Mouse (Mus musculus) small intestine, adult 2 months (tissue): ENCODE results near the gene Trex1. TPM values are rescaled to one million over a fixed set of nuclear protein-coding genes. Genes with fewer than 3 reads are reported as not detected.

Source experiments
- H3K27ac ChIP-seq: fragments of 200-500 bp; 2 replicates; pipeline ENCODE4 v1.5.1; 2012; ENCODE audit warnings: low read depth, low read length, control low read depth, inconsistent platforms; ENCODE audit not compliant: insufficient read depth
- H3K27me3 ChIP-seq: fragments of 200-500 bp; 2 replicates; pipeline ENCODE4 v1.6.1; 2012; ENCODE audit warnings: mild to moderate bottlenecking, moderate library complexity, low read length, inconsistent platforms; ENCODE audit not compliant: control insufficient read depth, insufficient read depth
- H3K36me3 ChIP-seq: fragments of 200-500 bp; 2 replicates; pipeline ENCODE4 v1.6.1; 2012; ENCODE audit warnings: mild to moderate bottlenecking, low read length, control low read depth, inconsistent platforms; ENCODE audit not compliant: control insufficient read depth, insufficient read depth
- H3K4me1 ChIP-seq: fragments of 200-500 bp; 2 replicates; pipeline ENCODE4 v1.6.1; 2012; ENCODE audit warnings: low read length, inconsistent platforms, mixed read lengths; ENCODE audit not compliant: control insufficient read depth, insufficient read depth, insufficient read length
- H3K4me3 ChIP-seq: fragments of 200-500 bp; 2 replicates; pipeline ENCODE4 v1.5.1; 2012; ENCODE audit warnings: low read depth, mild to moderate bottlenecking, control low read depth, inconsistent platforms, low read length, moderate library complexity
- CTCF ChIP-seq: fragments of 200-500 bp; IDR thresholded peaks from 2 replicates; pipeline ENCODE4 v1.5.1; 2012; ENCODE audit warnings: low read depth, mild to moderate bottlenecking, control low read depth, inconsistent platforms, low read length, moderate library complexity, mixed read lengths; ENCODE audit not compliant: insufficient replicate concordance, insufficient read length; ENCODE audit errors: extremely low read depth
- POLR2A ChIP-seq: fragments of 200-500 bp; IDR thresholded peaks from 2 replicates; pipeline ENCODE4 v1.6.1; 2012; ENCODE audit warnings: low read depth, mild to moderate bottlenecking, control low read depth, inconsistent platforms, low read length, moderate library complexity
- WGBS: fragments of 180-500 bp; shearing (Covaris S2); methylation state at CpG from one replicate; pipeline ENCODE4 v1.1.7; 2018; 5-methylcytosine and 5-hydroxymethylcytosine counted together
- polyA plus RNA-seq: library from polyadenylated mRNA; depleted of rRNA; stranded (reverse); fragments of >200 nt; gene quantifications from 2 replicates; pipeline ENCODE4 v1.2.3, GENCODE M21; 2012; rRNA removed

The Trex1 gene
- polyA plus RNA-seq, 1 experiment: 174 TPM

DNA sequence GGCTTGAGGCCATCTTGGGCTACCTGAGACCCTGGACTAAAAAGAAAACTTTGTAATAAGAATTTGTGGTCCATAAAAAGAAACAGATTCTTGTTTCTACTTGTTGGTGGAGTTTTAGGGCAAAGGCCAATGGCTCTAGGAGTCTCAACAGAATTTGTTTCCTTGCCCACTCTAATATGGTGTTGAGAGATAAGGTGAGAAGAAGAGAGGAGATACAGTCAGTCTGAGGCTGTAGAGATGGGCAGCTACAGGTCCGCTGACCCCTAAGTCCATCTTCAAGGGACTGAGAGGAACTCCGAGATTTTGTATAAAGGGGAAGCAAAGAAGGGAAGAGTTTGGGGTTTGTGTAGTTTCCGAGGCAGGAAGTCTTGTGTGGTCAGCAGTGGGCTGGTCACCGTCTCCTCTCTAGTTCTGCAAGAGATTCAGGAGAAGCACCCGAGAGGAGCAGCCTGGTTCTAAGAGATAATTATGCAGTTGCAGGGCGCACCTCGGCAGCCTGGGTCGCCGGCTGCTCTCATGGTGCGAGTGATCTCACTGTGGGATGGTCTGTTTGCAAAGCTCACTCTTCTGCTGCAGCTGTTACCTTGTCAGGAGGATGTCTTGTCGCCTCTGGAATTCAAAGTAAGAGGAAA lies 42.4 kb downstream of the Trex1 start:
- WGBS: 78% methylated on average over 11 of the region's 11 CpGs
- Histone ChIP-seq H3K4me1 (peaks cover 3% of the 10 kb centered on the region; the same call in 1 of the 2 replicates), H3K36me3 (peaks cover 15% of the 10 kb centered on the region), H3K27me3 (no peaks in the 10 kb centered on the region), H3K27ac (no peak overlapping the region), H3K4me3 (peak overlapping the region; percentile 27)
- TF ChIP-seq POLR2A (no peak), CTCF (no peak)

DNA sequence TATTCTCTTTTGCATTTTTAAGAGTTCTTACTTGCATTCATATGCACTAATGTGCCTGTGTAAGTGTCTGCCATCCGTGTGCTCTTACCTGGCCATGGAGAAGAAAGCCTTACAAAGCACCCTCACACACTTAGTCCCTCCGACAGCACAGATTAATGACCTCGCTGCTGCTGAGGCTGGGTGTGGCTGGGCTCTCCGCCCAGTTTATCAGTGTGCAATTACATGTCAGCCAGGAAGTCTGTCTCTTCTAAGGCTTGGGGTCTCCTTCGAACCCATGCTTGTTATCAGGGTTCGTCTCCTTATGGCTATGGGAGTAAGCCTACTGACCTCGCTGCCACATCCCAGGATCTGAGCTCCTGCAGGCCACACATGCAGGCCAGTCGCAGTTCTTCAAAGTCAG lies 44.1 kb downstream of the Trex1 start:
- H3K4me3 ChIP-seq: no peak overlapping the region
- TF ChIP-seq CTCF: no peak
- TF ChIP-seq POLR2A: no peak
- peaks cover 3% of the 10 kb centered on the region; the same call in 1 of the 2 replicates for H3K4me1 ChIP-seq
- H3K36me3 ChIP-seq: peaks cover 29% of the 10 kb centered on the region
- WGBS: 26% methylated on average over 8 of the region's 8 CpGs
- H3K27me3 ChIP-seq: no peaks in the 10 kb centered on the region
- no peak overlapping the region for H3K27ac ChIP-seq

DNA sequence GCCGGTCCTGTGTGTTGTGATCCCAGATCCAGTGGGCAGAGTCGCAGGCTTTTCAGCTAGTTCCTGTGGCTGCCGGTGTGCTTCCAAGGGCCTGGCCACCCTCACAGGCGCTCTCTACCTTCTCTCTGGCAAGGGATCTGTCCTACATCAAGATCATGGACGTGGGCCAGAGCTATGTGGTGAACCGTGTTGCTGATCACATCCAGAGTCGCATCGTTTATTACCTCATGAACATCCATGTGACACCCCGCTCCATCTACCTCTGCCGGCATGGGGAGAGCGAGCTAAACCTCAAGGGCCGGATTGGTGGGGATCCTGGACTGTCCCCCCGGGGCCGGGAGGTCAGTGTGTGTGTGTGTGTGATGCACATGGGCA lies 49.2 kb downstream of the Trex1 start:
- Histone ChIP-seq H3K36me3 (peaks cover 57% of the 10 kb centered on the region), H3K4me3 (no peak overlapping the region), H3K27ac (no peak overlapping the region), H3K4me1 (0 out of 2 replicates have a peak, but pooled peaks cover 2% of the 10 kb centered on the region), H3K27me3 (no peaks in the 10 kb centered on the region)
- TF ChIP-seq POLR2A (no peak), CTCF (no peak)
- 87% methylated on average over 14 of the region's 14 CpGs for whole genome bisulfite sequencing

DNA sequence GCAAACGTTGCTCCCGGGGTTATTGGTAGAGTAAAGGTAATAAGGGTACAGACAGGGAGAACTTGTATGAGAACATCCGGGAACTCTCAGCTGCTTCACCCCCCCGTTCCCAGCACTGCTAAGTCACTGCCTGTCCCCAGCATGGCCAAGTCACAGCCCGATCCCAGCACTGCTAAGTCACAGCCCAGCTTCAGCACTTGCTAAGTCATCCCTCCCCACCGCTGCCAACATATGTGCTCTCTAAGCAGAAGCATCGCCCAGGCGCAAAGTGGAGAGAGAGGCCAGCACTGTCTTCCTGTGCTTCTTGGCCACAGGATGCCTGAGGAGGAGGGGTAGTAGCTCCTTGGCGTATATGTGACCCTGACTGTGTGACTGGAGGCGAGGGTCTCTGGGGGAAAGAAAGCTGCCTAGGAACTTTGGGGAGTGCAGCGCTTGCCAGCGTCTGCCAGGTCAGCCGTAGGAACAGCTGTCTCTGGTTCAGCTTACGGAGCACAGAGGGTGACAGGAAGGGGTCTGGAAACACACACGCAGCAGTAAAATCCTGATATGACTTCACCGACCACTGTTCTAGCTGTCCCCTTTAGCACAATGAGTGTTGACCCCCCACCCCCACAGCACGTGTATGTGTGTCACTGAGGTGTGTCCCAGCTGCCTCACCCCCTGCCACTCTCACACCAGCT lies 49.8 kb downstream of the Trex1 start:
- H3K36me3 ChIP-seq: peaks cover 59% of the 10 kb centered on the region
- no peak overlapping the region for H3K4me3 ChIP-seq
- 69% methylated on average over 17 of the region's 17 CpGs for WGBS
- TF ChIP-seq POLR2A (no peak), CTCF (no peak)
- H3K4me1 ChIP-seq: 0 out of 2 replicates have a peak, but pooled peaks cover 2% of the 10 kb centered on the region
- no peaks in the 10 kb centered on the region for H3K27me3 ChIP-seq
- no peak overlapping the region for H3K27ac ChIP-seq

DNA sequence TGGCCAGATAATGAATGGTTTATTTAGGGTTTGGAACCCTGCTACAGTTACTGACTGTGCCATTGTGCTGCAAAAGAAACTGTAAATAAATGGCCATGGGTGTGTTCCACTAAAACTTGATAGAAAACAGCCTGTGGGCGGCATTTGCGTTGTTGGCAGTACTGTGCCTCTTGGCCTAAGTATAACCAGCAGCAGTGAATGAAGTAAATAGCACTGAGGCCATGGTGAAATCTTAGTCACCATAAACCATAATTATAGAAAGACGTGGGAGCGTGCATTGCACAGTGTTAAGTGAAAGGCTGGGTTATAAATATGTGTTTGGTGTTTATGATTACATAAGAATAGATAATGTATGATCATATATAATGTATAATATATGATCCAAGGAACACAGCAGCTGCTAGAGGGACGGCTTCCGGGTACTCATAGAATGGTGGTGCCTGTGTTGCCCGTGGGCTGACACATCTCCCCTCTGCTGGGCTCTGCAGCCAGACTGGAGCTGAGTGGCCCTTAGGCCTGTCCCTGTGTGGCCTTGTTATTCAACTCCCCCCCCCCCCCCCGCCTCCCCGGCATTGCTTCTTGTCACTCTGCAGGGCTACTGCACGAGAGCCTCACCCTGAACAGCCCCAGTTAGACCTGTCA lies 50.4 kb downstream of the Trex1 start:
- Histone ChIP-seq H3K36me3 (peaks cover 61% of the 10 kb centered on the region), H3K27me3 (no peaks in the 10 kb centered on the region), H3K4me1 (0 out of 2 replicates have a peak, but pooled peaks cover 2% of the 10 kb centered on the region), H3K27ac (no peak overlapping the region), H3K4me3 (no peak overlapping the region)
- TF ChIP-seq CTCF: no peak
- TF ChIP-seq POLR2A: no peak
- WGBS: 74% methylated on average over 10 of the region's 10 CpGs

DNA sequence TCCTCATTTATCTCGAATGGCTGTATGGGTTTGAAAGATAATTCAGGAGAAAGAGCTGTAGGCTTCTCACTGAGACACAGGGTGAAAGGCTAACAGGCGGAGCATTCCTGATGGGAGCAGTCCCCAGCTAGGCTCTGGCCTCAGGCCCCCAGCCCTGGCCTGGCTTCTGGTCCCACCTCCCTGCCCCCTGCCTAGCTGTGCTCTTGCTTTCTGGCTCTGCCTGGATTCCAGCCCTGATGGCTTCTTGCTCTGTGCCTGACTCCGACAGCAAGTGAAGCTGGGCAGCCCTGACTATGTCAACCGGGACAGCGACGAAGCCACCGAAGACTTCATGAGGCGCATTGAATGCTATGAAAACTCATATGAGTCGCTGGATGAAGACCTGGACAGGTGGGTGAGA lies 51.5 kb downstream of the Trex1 start:
- TF ChIP-seq CTCF (no peak), POLR2A (no peak)
- no peak overlapping the region for H3K4me3 ChIP-seq
- peaks cover 61% of the 10 kb centered on the region for H3K36me3 ChIP-seq
- H3K27ac ChIP-seq: no peak overlapping the region
- 93% methylated on average over 9 of the region's 9 CpGs for WGBS
- no peaks in the 10 kb centered on the region for H3K27me3 ChIP-seq
- 0 out of 2 replicates have a peak, but pooled peaks cover 2% of the 10 kb centered on the region for H3K4me1 ChIP-seq

Other genes starting within 250 kb of the Trex1 start
- 1.5 and 1.7 TPM in 2 replicates for gene Celsr3, start 233.4 kb downstream of the Trex1 start, polyA plus RNA-seq
- 734 and 815 TPM in 2 replicates for gene Slc26a6, start 206.5 kb downstream of the Trex1 start, polyA plus RNA-seq
- gene Tmem89, start 145.1 kb downstream of the Trex1 start, polyA plus RNA-seq: 33.6 and 39.0 TPM in 2 replicates
- 991 and 1,216 TPM in 2 replicates for gene Uqcrc1, start 123.1 kb downstream of the Trex1 start, polyA plus RNA-seq
- 3.4 and 9.7 TPM in 2 replicates for gene Col7a1, start 106.1 kb downstream of the Trex1 start, polyA plus RNA-seq
- gene Ucn2, start 73.7 kb downstream of the Trex1 start, polyA plus RNA-seq: 0.23 and 0.56 TPM in 2 replicates
- 53.2 and 121 TPM in 2 replicates for gene Pfkfb4, start 68.0 kb downstream of the Trex1 start, polyA plus RNA-seq
- 406 and 675 TPM in 2 replicates for gene Shisa5, start 21.2 kb downstream of the Trex1 start, polyA plus RNA-seq
- gene Atrip, start 14.4 kb upstream of the Trex1 start, polyA plus RNA-seq: 5.8 and 10.7 TPM in 2 replicates
- gene Ccdc51, start 22.8 kb upstream of the Trex1 start, polyA plus RNA-seq: 5.5 and 11.3 TPM in 2 replicates
- gene Tma7, start 22.9 kb upstream of the Trex1 start, polyA plus RNA-seq: 0.58 and 1.6 TPM in 2 replicates
- gene Plxnb1, start 35.7 kb upstream of the Trex1 start, polyA plus RNA-seq: 2.6 and 3.4 TPM in 2 replicates
- not detected in 2 replicates for gene Fbxw21, start 102.3 kb upstream of the Trex1 start, polyA plus RNA-seq
- 0.09 TPM in 1 of 2 replicates, not detected in the other for gene Fbxw13, start 136.2 kb upstream of the Trex1 start, polyA plus RNA-seq
- gene Fbxw20, start 175.0 kb upstream of the Trex1 start, polyA plus RNA-seq: not detected in 2 replicates
- not detected in 2 replicates for gene Fbxw14, start 227.9 kb upstream of the Trex1 start, polyA plus RNA-seq